Mouse (Mus musculus): ENCODE results near the gene Stom.

DNA sequence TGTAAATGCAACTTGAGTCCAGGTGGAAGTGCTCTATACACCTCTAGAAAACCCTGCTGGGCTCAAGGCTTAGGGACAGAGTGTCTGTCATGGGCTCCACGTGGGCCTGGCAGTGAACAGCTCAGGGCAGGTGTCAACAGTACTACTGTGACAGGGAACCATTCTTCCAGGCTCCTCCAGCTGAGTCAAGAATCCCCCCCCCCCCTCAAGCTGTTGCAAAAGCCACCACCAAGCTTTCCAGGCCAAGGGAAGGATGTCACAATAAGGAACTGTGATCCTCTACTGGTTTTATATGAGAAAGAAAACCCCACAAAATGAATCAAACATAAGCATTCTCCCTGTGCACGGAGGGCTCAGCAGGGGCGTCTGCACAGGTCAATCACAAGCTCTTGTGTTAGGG, 22.5 kb downstream of the Stom start:
- TF ChIP-seq CTCF (IDR thresholded peaks at IDR 0.05; ENCODE audit: control insufficient read depth, insufficient read depth, insufficient replicate concordance, low read depth, low read length) (no peak), POLR2A (IDR thresholded peaks at IDR 0.05; ENCODE audit: control insufficient read depth, low read depth, low read length) (no peak)

All from testis, adult 2 months (tissue).